Mouse (Mus musculus) lung, postnatal 4 days (tissue): ENCODE results near the gene Fam219a.

Experiments
- DNase-seq, 2 experiments: peaks; one replicate each; pipeline ENCODE4 v3.0.0; 2021

Gene Fam219a

DNA sequence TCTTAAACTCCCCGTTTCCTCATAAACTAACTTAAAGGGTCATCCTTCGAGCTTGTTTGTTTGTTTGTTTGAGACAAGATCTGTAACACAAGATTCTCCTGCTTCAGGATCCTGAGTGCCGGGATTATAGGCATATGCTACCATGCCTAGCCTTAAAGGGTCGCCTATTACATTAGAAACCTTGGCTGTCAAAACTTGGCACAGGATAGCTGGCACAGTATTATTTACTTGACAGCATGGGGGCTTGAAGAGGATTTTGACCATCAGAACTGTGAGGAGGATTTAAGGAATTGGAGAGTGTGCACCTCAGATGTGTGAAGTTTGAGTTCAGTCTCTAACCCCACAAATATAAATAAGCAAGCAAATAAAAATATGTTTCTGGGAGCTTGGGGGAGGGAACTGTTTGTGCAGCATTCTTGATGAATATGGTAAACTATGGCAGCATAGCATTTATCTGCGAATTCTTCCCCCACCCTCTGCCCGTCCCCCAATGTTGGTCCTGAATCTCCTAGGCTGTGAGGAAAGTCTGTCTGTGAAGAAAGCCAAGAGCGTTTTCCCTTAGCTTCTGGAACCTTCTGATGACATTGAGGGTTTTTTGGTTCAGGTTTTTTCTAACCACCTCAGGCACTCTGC lies 99.2 kb downstream of the Fam219a start:
- no peak for DNase-seq

DNA sequence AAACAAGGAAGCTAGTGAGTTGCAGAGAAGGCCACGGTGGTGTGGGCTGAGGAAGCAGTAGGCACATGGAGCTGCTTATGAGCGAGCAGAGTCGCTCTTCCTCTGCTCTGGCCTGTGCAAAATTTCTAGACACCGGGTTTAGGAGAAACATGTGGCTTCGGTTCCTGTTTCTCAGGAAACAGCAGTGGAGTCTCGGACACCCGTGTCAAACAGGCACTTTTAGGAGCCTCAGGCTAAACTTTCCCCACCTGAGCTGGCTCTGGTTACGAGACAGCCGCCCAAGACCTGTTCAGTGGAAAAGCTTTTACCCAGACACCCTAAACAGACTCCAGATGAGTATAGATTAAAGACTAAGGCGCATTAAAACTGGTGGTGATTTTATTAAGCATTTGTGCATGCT lies 100.1 kb downstream of the Fam219a start:
- DNase-seq = no peak

DNA sequence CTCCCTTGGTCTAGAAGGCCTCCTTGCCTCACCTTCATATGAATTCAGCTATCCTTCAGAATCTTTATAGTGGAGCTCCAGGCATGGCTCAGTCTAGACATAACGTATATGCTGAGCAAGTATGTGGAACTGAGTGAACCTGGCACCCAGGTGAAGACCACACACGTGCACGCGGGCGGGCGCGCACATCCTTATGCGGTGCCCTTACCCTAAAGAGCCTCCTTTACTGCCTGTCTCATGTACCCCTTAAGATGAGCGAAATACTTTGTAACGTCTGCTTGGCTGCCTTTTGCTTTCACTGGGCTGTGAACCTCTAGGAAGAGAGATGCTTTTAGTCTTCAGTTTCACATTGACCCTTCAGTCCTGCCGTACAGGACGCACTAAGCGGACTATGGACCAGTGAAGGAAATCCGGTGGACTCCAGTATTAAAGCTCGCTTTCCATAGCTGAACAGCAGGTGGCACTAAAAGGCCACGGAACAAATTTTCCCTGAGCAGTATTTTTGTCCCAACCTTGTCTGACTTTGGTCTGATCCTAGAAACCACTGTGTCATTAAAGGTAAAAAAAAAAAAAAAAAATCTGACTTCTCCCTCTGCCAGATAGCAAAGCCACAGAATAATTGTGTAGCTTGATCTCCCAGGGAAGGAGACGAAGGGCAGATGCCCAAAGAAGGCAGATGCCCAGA lies 100.8 kb downstream of the Fam219a start:
- DNase-seq = peak; percentile 29 to 75
